Mouse (Mus musculus) heart, embryonic 14.5 days (tissue): ENCODE data around the gene Arhgef38. TPM values are rescaled to one million over a fixed set of nuclear protein-coding genes. Genes with fewer than 3 reads are reported as not detected.

ENCODE experiments used
- ATAC-seq: fragments of 200-750 bp; cut with Nextera tagmentation; 2 replicates; pipeline ENCODE4 v1.8.0; 2017; ENCODE audit warnings: low read depth, moderate TSS enrichment; ENCODE audit not compliant: insufficient number of reproducible peaks, insufficient read depth, low FRiP score
- H3K27ac ChIP-seq, 2 experiments: fragments of 200-500 bp in 1 of 2; fragments of 300-500 bp in 1 of 2; sonication (generic) in 1 of 2; replicated peaks in 1 of 2; 2 replicates each; pipeline ENCODE4 v1.5.1; 2012 to 2014; ENCODE audit warnings: low read depth in 2 of 2, low read length in 2 of 2, control low read depth in 1 of 2, mild to moderate bottlenecking in 1 of 2, mixed read lengths in 1 of 2; ENCODE audit not compliant: control insufficient read depth in 1 of 2, insufficient read depth in 1 of 2
- H3K27me3 ChIP-seq: fragments of 300-500 bp; sonication (generic); 2 replicates; pipeline ENCODE4 v1.6.1; 2014; ENCODE audit warnings: mild to moderate bottlenecking, low read length, control low read depth; ENCODE audit not compliant: control insufficient read depth, insufficient read depth
- H3K36me3 ChIP-seq: fragments of 300-500 bp; sonication (generic); 2 replicates; pipeline ENCODE4 v1.6.1; 2014; ENCODE audit warnings: mild to moderate bottlenecking, control low read depth, low read length, mixed read lengths; ENCODE audit not compliant: control insufficient read depth, insufficient read depth
- H3K4me1 ChIP-seq, 2 experiments: fragments of 200-500 bp in 1 of 2; fragments of 300-500 bp in 1 of 2; sonication (generic) in 1 of 2; 2 replicates each; pipeline ENCODE4 v1.6.1; 2012 to 2014; ENCODE audit warnings: low read length in 2 of 2, control low read depth in 1 of 2, mixed read lengths in 1 of 2; ENCODE audit not compliant: control insufficient read depth in 2 of 2, insufficient read depth in 2 of 2
- H3K4me2 ChIP-seq: fragments of 300-500 bp; sonication (generic); 2 replicates; pipeline ENCODE4 v1.6.1; 2014; ENCODE audit warnings: mild to moderate bottlenecking, low read length
- H3K4me3 ChIP-seq, 2 experiments: fragments of 200-500 bp in 1 of 2; fragments of 300-500 bp in 1 of 2; sonication (generic) in 1 of 2; 2 replicates each; pipeline ENCODE4 v1.5.1; 2012 to 2014; ENCODE audit warnings: low read length in 2 of 2, mild to moderate bottlenecking in 2 of 2, control low read depth in 1 of 2, low read depth in 1 of 2, moderate library complexity in 1 of 2; ENCODE audit not compliant: control insufficient read depth in 1 of 2, insufficient read depth in 1 of 2
- H3K9ac ChIP-seq: fragments of 300-500 bp; sonication (generic); 2 replicates; pipeline ENCODE4 v1.6.1; 2014; ENCODE audit warnings: mild to moderate bottlenecking, low read length
- H3K9me3 ChIP-seq: fragments of 300-500 bp; sonication (generic); 2 replicates; pipeline ENCODE4 v1.6.1; 2016; ENCODE audit warnings: low read length, control low read depth; ENCODE audit not compliant: control insufficient read depth
- WGBS: fragments of 180-500 bp; shearing (Covaris S2); extraction: QIAGEN DNeasy Blood & Tissue Kit; methylation state at CpG from one replicate; pipeline ENCODE4 v1.1.7; 2014; 5-methylcytosine and 5-hydroxymethylcytosine counted together
- polyA plus RNA-seq: library from polyadenylated mRNA; unstranded; fragments of >200 nt; fragmentation: Nextera tagmentation; extraction: Ambion mirVana; gene quantifications from 2 replicates; pipeline ENCODE4 v1.2.1, GENCODE M21; 2014

Arhgef38 gene
- polyA plus RNA-seq, 1 experiment from 2014 or later = 0.14 TPM

DNA sequence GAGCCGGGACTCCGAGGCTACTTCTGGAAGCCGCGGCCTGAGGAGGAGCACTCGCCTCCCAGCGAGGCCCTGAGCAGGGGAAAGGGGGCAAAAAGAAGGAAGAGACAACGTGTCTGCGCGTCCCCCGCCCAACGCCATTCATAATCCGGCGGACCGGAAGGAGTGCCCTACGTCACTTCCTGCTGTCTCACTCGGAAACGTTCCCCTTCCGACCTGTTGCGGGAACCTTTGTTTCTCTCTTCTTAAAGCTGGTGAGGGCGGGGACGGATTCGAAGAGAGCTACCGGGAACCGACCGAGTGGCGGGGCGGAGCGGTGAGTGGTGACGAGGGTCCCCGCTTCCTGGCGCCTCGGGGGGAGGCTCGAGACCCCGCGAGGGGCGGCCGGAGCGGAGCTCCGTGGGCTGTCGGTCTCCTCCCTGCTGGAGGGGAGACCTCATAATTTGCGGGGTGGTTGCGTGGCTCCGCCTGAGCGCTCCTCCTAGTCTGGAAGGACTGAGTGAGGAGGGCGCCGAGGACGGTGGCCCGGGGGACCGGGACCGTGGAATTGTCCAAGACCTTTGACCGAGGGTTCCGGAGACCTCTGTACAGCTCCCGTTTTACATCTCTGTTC, 143.0 kb downstream of the Arhgef38 start, which contains the start of the genes Ints12 and Gstcd:
TSS of gene Ints12 (plus strand) at position 177 of the 610 bp plus-strand sequence.
TSS of gene Gstcd (minus strand) at position 370 of the 610 bp plus-strand sequence.
- WGBS = under 1% methylated on average over 53 of the region's 53 CpGs

DNA sequence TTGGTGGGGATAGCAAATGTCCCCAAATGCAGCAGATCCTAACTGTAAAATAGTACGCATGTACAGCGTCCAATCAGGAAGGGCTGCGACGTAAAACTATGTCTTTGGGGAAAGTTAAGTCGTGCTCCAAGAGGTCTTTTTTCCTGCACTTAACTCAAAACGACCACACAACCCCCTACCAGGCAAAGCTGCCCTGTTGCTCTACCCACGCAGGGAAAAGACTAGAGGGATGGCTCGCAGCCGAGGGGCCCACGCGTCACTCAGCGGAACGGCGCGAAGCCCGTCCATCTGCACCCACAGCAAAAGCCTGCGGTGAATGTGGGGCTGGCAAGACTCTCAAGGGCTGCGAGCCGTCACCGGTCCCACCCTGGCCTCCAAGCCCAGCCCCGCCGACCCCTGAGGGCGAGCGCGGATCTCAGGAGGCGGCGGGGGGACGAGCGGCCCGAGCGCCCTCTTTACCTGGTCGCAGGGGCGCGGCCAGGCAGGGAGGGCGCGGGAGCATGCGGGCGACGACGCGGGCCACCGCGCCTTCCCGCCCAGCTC, 143.6 kb downstream of the Arhgef38 start:
- no peaks in the 10 kb centered on the region for H3K27me3 ChIP-seq
- H3K27ac ChIP-seq = peak overlapping the region; percentile 90 to 97
- peak overlapping the region; percentile 96 for H3K9ac ChIP-seq
- peak overlapping the region; percentile 68 for H3K4me2 ChIP-seq
- peak overlapping the region; percentile 90 to 99 for H3K4me3 ChIP-seq
- WGBS = under 1% methylated on average over 44 of the region's 44 CpGs
- no peaks in the 10 kb centered on the region for H3K36me3 ChIP-seq
- ATAC-seq = peak; percentile 75
- H3K4me1 ChIP-seq = peaks cover 0 to 14% of the 10 kb centered on the region in 2 experiments; a peak in 2 of 4 replicates
- no peaks in the 10 kb centered on the region for H3K9me3 ChIP-seq

More for the DNA sequence above, 143.0 kb downstream of the Arhgef38 start, which contains the start of the genes Ints12 and Gstcd:
- no peaks in the 10 kb centered on the region for H3K27me3 ChIP-seq
- H3K4me2 ChIP-seq = peak within 1 kb of the TSS; percentile 68
- peaks cover 3% of the 10 kb centered on the region for H3K36me3 ChIP-seq
- H3K4me1 ChIP-seq = peaks cover 0 to 14% of the 10 kb centered on the region in 2 experiments; a peak in 2 of 4 replicates
- H3K9me3 ChIP-seq = no peaks in the 10 kb centered on the region
- H3K27ac ChIP-seq = peak within 1 kb of the TSS; percentile 90 to 97
- H3K9ac ChIP-seq = peak within 1 kb of the TSS; percentile 96
- H3K4me3 ChIP-seq = peak within 1 kb of the TSS; percentile 90 to 99
- peak; percentile 98 for ATAC-seq

DNA sequence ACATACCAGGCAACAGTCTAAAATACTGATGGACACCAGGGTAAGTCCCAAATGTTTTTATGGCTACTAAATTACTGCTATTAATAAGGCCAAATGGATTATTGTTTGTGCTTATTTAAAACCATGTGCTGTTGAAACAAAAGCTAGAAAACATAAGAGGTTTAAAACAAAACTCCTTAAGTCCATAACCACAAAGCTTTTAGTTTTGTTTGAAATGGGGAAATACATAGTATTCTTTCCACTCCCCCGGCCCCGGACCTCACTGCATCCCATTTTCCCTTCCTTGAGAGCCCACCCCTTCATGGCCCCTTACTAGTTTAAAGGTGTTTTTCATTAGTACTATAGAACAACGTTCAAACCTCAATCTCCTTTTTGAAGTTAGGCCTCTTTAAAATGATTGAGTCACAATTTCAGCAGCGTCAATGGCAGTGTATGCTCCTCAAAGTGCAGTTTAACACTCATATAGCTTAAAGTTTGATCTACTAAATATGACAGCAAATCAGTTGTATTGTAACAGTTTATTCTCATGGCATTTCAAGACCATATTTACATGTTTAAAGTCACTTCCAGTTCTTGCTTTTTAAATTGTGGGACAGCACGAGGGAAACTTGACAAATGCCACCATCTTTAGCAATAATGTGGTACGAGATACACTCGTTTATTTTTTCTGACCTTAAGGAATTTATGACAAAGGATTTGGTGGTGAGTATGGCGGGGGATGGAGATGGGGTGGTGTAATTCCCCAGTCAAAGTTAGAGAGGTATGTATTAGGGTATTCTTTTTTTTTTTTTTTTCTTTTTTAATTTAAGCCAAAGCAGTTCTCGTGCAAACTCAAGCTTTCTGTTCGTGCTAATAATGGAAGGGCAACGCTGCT, 144.3 kb downstream of the Arhgef38 start:
- Histone ChIP-seq H3K36me3 (no peaks in the 10 kb centered on the region), H3K4me1 (peaks cover 0 to 14% of the 10 kb centered on the region in 2 experiments; a peak in 2 of 4 replicates), H3K9me3 (no peaks in the 10 kb centered on the region), H3K27me3 (no peaks in the 10 kb centered on the region), H3K4me2 (peak overlapping the region; percentile 68), H3K4me3 (peak overlapping the region; percentile 90 to 99), H3K9ac (peak overlapping the region; percentile 96), H3K27ac (peak overlapping the region; percentile 90 to 97)
- no peak for ATAC-seq
- WGBS = 11% methylated on average over 11 of the region's 11 CpGs

DNA sequence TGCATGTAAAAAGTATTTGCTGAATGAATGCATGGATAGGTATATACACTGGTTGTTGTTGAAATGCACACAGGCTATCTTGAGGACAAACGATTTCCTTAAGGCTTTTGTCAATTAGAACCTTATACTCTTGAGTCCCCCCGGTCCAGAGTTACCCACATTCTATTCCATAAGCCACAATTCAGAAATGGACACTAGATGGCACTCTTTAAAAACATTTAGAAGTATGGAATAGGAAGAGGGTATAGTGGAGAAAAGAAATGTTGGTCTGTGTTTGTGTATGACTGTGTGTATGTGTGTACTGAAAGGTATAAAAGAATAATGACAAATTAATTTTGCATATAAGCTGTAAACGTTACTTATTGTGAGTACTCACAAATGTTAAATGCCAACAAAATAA, 148.9 kb downstream of the Arhgef38 start:
- no peak for ATAC-seq
- peaks cover 0 to 6% of the 10 kb centered on the region in 2 experiments; a peak in 2 of 4 replicates for H3K4me1 ChIP-seq
- H3K4me2 ChIP-seq = no peak overlapping the region
- no peak overlapping the region for H3K4me3 ChIP-seq
- no peak overlapping the region for H3K9ac ChIP-seq
- peaks cover 36% of the 10 kb centered on the region for H3K36me3 ChIP-seq
- H3K27me3 ChIP-seq = no peaks in the 10 kb centered on the region
- WGBS = 67% methylated on average over 3 of the region's 3 CpGs
- no peak overlapping the region for H3K27ac ChIP-seq
- no peaks in the 10 kb centered on the region for H3K9me3 ChIP-seq

DNA sequence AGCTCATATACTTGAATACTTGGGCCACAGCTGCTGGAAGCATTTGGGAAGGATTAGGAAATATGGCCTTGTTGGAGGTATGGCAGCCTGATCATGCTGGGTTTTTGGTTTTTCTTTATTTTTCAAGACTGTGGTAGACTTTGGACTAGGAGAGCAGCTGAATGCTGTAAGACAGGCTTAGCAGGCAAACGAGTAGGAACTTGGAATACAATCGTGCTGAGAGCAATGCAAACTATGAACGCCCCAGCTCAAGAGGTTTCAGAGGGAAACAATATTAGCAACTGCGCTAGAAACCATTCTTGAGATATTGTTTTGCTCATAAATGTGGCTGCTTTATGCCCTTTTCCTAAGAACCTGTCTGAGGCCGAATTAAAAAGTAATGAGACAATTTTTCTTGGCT, 152.0 kb downstream of the Arhgef38 start:
- 90% methylated on average over 5 of the region's 5 CpGs for WGBS
- no peaks in the 10 kb centered on the region for H3K9me3 ChIP-seq
- H3K27ac ChIP-seq = no peak overlapping the region
- H3K36me3 ChIP-seq = peaks cover 44% of the 10 kb centered on the region
- H3K4me1 ChIP-seq = no peaks in the 10 kb centered on the region
- no peak overlapping the region for H3K9ac ChIP-seq
- no peak overlapping the region for H3K4me3 ChIP-seq
- no peaks in the 10 kb centered on the region for H3K27me3 ChIP-seq
- H3K4me2 ChIP-seq = no peak overlapping the region
- no peak for ATAC-seq

DNA sequence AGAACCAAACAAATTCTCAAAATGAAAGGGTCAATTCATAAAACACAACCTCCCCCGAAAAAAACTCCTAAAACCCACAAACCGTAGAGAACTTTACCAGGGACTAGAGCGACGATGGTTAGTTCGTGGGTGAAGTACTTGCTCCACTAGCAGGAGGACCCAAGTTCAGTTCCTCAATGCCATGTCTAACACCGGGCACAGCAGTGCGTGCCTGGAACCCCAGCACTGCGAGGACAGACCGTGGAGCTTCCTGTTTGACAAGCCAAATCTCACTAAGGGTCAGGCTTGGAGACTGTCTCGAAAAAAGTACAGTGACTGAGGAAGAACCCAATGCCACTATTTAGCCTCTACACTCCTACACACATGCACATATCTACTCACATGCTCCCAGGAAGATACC, 159.2 kb downstream of the Arhgef38 start:
- H3K4me3 ChIP-seq = no peak overlapping the region
- H3K4me2 ChIP-seq = no peak overlapping the region
- H3K4me1 ChIP-seq = 0 out of 4 replicates have a peak, but pooled peaks cover 0 to 3% of the 10 kb centered on the region in 2 experiments
- H3K27ac ChIP-seq = no peak overlapping the region
- H3K36me3 ChIP-seq = peaks cover 22% of the 10 kb centered on the region
- no peaks in the 10 kb centered on the region for H3K27me3 ChIP-seq
- WGBS = 92% methylated on average over 10 of the region's 10 CpGs
- H3K9me3 ChIP-seq = no peaks in the 10 kb centered on the region
- no peak overlapping the region for H3K9ac ChIP-seq
- no peak for ATAC-seq
